Mouse (Mus musculus): ENCODE measurements around the gene Slc36a2.

DNA sequence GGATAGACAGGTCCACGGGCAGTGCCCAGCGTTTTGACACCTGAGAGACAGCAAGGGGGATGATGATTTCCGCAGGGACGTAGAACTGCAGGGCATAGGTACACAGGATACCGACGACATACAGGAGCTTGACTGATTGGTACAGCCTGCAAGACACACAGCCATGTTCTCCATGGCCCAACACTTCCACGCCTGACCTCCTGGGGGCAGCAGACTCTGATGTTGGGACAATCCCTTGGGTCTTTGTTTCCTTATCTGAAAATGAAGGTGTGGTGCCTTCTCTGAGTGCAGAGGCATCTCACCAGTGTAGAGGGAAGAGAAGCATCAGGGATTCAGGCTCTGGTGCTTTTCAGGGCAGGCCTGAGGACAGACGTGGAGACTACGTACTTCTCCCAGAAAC lies 22.2 kb downstream of the Slc36a2 start:
- TF ChIP-seq TAL1 (IDR thresholded peaks at IDR 0.05; ENCODE audit: low read length) (no peak), GATA1 (IDR thresholded peaks at IDR 0.05; ENCODE audit: low read length) (no peak)
